Mouse (Mus musculus) midbrain, embryonic 14.5 days (tissue): ENCODE measurements around the gene Depdc1b. TPM values are rescaled to one million over a fixed set of nuclear protein-coding genes. Genes with fewer than 3 reads are reported as not detected.
A peak's percentile ranks its signal among the peaks of the same experiment; 100 is the strongest.

Experiments used
- ATAC-seq: fragments of 200-750 bp; cut with Nextera tagmentation; 2 replicates; pipeline ENCODE4 v1.8.0; 2017; ENCODE audit warnings: moderate number of reproducible peaks, moderate library complexity; ENCODE audit not compliant: low FRiP score, low TSS enrichment
- DNase-seq: peaks from one replicate; pipeline ENCODE4 v3.0.0-alpha.2; 2015
- H3K27ac ChIP-seq: fragments of 300-500 bp; sonication (generic); replicated peaks from 2 replicates; pipeline ENCODE4 v1.5.1; 2014; ENCODE audit warnings: mild to moderate bottlenecking, low read depth, low read length, moderate library complexity
- H3K27me3 ChIP-seq: fragments of 300-500 bp; sonication (generic); 2 replicates; pipeline ENCODE4 v1.6.1; 2014; ENCODE audit warnings: low read length, control low read depth, mixed read lengths; ENCODE audit not compliant: control insufficient read depth, insufficient read depth
- H3K36me3 ChIP-seq: fragments of 300-500 bp; sonication (generic); 2 replicates; pipeline ENCODE4 v1.6.1; 2014; ENCODE audit warnings: low read length, control low read depth; ENCODE audit not compliant: control insufficient read depth, insufficient read depth
- H3K4me1 ChIP-seq: fragments of 300-500 bp; sonication (generic); 2 replicates; pipeline ENCODE4 v1.6.1; 2014; ENCODE audit warnings: mild to moderate bottlenecking, antibody characterized with exemption, low read length, control low read depth; ENCODE audit not compliant: control insufficient read depth, insufficient read depth
- H3K4me2 ChIP-seq: fragments of 300-500 bp; sonication (generic); 2 replicates; pipeline ENCODE4 v1.6.1; 2014; ENCODE audit warnings: mild to moderate bottlenecking, low read length, moderate library complexity
- H3K4me3 ChIP-seq: fragments of 300-500 bp; sonication (generic); replicated peaks from 2 replicates; pipeline ENCODE4 v1.5.1; 2014; ENCODE audit warnings: low read depth, low read length
- H3K9ac ChIP-seq: fragments of 300-500 bp; sonication (generic); replicated peaks from 2 replicates; pipeline ENCODE4 v1.6.1; 2014; ENCODE audit warnings: mild to moderate bottlenecking, low read length, moderate library complexity
- H3K9me3 ChIP-seq: fragments of 300-500 bp; sonication (generic); 2 replicates; pipeline ENCODE4 v1.6.1; 2016; ENCODE audit warnings: low read length, control low read depth, mixed read lengths; ENCODE audit not compliant: control insufficient read depth
- WGBS: fragments of 180-500 bp; shearing (Covaris S2); extraction: QIAGEN DNeasy Blood & Tissue Kit; methylation state at CpG from one replicate; pipeline ENCODE4 v1.1.7; 2014; 5-methylcytosine and 5-hydroxymethylcytosine counted together
- polyA plus RNA-seq: library from polyadenylated mRNA; unstranded; fragments of >200 nt; fragmentation: Nextera tagmentation; extraction: Ambion mirVana; gene quantifications from 2 replicates; pipeline ENCODE4 v1.2.1, GENCODE M21; 2014

Gene Depdc1b
- polyA plus RNA-seq, 1 experiment from 2014 or later: 2.5 TPM

DNA sequence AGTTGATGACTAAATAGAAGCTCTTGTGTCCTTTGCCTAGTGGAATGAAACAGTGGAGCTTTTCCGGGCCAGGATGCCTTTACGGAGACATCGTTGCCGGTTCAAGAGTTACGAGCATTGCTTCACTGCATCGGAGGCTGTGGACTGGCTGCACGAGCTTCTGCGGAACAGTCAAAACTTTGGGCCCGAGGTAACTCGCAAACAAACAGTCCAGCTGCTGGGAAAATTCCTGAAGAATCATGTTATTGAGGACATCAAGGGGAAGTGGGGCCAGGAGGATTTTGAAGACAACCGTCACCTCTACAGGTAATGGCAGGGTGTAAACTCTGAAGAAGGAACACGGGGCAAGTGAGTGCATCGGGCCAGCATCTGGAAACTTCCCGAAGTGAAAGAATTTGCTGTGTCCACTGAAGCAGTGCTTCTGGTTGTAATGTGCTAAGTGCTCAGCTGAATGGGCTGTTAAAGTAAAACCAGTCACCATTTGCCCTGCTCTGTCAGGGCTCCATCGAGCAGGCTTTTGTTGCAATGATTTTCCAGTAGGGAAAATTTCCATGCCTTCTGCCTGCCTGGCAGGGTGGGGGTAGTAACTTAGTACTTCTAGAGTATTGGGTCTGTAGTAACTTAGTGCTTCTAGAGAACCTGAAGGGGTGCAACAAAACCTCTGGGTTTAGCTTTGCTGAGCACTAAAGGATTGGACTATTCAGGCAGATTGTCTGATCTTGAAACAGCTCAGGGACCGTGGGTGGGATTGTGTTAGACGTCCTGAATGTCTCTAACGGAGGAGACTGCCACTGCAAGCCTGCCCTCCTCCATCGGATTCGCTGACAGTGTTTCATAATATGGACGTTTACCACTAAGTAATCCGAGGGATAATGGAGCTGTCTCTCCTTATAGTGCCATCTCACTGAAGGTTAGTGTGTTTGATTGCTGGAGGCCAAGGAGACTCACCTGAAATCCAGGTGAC, 8.0 kb downstream of the Depdc1b start:
- ATAC-seq: no peak
- Histone ChIP-seq H3K9me3 (no peaks in the 10 kb centered on the region), H3K4me1 (no peaks in the 10 kb centered on the region), H3K27me3 (no peaks in the 10 kb centered on the region), H3K4me2 (no peak overlapping the region), H3K27ac (no peak overlapping the region), H3K4me3 (no peak overlapping the region), H3K36me3 (no peaks in the 10 kb centered on the region), H3K9ac (no peak overlapping the region)
- DNase-seq: no peak
- 94% methylated on average over 22 of the region's 22 CpGs for WGBS

DNA sequence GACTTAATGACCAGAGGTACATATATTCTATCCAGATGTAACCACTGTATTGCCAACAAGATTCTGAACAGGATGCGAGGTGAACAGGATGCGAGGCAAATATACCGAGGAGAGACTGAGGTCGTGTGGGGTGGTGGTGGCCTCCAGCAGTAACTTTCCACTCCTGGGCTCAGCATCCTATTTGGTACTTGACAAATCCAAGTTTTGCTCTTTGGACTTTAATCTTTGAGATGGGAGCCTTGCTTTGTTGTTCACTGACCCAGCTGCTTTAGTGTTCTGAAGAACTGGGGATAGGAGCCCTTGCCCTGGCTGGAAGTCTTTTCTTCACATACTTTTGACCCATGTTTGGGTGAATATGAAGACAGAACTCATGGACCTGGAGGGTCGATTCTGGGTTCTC, 9.7 kb downstream of the Depdc1b start:
- DNase-seq (no peak), ATAC-seq (no peak)
- no peaks in the 10 kb centered on the region for H3K36me3 ChIP-seq
- no peaks in the 10 kb centered on the region for H3K4me1 ChIP-seq
- 93% methylated on average over 5 of the region's 5 CpGs for WGBS
- no peak overlapping the region for H3K4me3 ChIP-seq
- H3K27me3 ChIP-seq: no peaks in the 10 kb centered on the region
- H3K27ac ChIP-seq: no peak overlapping the region
- no peaks in the 10 kb centered on the region for H3K9me3 ChIP-seq
- H3K9ac ChIP-seq: no peak overlapping the region
- no peak overlapping the region for H3K4me2 ChIP-seq

DNA sequence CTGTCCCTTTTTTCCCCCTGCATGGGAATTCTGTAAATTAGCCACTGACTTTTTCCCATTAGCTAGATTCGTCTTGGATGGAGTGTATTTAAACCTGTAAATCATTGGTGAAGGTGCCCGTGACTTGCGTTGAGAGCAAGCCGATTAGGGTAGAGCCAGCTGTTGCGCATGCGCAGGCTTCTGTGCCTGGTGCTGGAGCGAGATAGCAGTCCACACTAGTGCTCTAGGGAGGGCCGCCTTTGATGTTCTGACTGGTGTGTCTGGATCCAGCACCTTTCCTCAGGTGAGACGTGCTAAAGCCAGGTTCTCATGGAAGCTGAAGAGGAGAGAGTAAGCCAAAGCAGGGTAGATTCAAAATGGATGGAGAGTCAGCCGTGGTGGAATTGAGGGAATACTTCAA, 10.2 kb downstream of the Depdc1b start:
- no peak for ATAC-seq
- Histone ChIP-seq H3K4me2 (no peak overlapping the region), H3K27ac (no peak overlapping the region), H3K9me3 (no peaks in the 10 kb centered on the region), H3K9ac (no peak overlapping the region), H3K36me3 (no peaks in the 10 kb centered on the region), H3K4me3 (no peak overlapping the region), H3K4me1 (no peaks in the 10 kb centered on the region), H3K27me3 (no peaks in the 10 kb centered on the region)
- 95% methylated on average over 10 of the region's 10 CpGs for WGBS
- DNase-seq: no peak

DNA sequence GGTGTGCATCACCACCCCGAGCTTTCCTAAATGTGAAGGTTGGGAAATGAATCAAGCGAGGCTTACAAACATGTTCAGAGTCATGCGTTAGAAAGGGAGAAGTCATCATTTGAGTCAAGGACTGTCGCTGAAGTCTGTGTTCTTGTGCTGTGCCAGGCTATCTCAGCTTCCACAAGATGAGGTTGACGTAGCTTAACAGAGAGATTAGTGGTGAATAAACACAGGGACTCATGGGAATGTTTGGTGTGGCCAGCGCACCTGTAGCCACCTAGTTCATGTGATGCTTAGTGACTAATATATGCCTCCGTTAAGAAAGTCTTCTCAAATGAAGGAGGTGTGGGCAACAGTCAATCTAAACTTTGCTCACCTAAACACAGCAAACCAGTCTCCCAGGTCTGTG, 10.9 kb downstream of the Depdc1b start:
- WGBS: 92% methylated on average over 7 of the region's 7 CpGs
- no peaks in the 10 kb centered on the region for H3K4me1 ChIP-seq
- H3K9me3 ChIP-seq: no peaks in the 10 kb centered on the region
- H3K36me3 ChIP-seq: no peaks in the 10 kb centered on the region
- H3K9ac ChIP-seq: no peak overlapping the region
- ATAC-seq (no peak), DNase-seq (no peak)
- no peaks in the 10 kb centered on the region for H3K27me3 ChIP-seq
- no peak overlapping the region for H3K27ac ChIP-seq
- H3K4me3 ChIP-seq: no peak overlapping the region
- no peak overlapping the region for H3K4me2 ChIP-seq

DNA sequence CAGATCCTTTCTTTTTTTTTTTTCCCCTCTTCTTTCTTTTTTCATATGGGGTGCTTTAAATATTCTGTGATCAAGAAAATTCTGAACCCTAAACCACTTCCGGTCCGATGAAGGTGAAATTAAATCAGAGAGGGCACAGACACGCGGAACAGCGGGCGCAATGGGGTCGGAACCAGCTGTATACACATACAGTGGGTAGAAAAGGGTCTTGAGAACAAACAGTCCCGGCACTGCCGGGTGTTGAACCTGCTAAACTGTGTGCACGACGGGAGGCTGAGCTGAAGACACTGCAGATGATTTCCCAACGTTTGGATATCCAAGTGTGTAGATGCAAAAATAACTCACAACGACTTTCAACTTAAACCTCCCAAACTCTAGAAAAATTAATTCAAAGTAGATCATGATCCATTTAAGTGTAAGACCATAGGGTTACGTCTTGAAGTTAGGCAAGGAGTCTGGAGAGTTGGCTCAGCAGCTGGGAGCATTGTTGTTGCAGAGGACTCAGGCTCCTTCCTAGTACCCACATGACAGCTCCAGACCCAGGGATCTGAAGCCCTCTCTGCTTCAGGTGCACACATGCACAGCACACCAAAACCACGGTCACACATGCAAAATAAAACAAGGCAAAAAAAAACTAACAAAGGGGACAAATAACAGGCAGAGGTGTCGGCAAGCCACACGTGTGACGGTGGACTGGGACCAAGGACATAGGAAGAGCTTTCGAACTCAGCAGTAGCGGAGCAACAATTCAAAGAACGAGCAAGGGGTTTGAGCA, 12.5 kb downstream of the Depdc1b start:
- Histone ChIP-seq H3K4me3 (no peak overlapping the region), H3K4me1 (no peaks in the 10 kb centered on the region), H3K36me3 (no peaks in the 10 kb centered on the region), H3K9me3 (no peaks in the 10 kb centered on the region), H3K9ac (no peak overlapping the region), H3K4me2 (no peak overlapping the region), H3K27me3 (no peaks in the 10 kb centered on the region), H3K27ac (no peak overlapping the region)
- ATAC-seq (no peak), DNase-seq (no peak)
- WGBS: 94% methylated on average over 21 of the region's 21 CpGs

DNA sequence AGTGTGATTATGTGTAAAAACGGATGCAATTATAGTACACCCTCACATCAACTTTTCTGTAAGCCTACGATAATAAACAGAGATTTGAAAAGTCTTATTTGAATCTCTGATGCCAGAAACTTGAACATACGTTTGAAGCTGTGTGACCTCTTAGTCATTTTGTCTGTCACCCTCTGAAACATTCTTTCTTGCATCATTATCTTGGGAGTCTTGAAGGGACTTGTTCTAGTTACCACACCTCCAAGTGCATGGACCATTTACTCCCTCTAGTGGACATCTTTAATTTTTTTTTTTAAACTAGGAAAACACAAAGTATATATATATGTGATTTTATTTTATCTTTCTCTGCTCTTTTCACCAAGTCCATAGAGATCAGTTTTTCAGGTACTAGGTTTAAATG, 13.6 kb downstream of the Depdc1b start:
- ATAC-seq (no peak), DNase-seq (peak; percentile 70)
- Histone ChIP-seq H3K27me3 (no peaks in the 10 kb centered on the region), H3K9ac (no peak overlapping the region), H3K4me2 (no peak overlapping the region), H3K9me3 (no peaks in the 10 kb centered on the region), H3K4me3 (no peak overlapping the region), H3K4me1 (no peaks in the 10 kb centered on the region), H3K27ac (no peak overlapping the region), H3K36me3 (no peaks in the 10 kb centered on the region)
- 70% methylated on average over 3 of the region's 3 CpGs for WGBS

DNA sequence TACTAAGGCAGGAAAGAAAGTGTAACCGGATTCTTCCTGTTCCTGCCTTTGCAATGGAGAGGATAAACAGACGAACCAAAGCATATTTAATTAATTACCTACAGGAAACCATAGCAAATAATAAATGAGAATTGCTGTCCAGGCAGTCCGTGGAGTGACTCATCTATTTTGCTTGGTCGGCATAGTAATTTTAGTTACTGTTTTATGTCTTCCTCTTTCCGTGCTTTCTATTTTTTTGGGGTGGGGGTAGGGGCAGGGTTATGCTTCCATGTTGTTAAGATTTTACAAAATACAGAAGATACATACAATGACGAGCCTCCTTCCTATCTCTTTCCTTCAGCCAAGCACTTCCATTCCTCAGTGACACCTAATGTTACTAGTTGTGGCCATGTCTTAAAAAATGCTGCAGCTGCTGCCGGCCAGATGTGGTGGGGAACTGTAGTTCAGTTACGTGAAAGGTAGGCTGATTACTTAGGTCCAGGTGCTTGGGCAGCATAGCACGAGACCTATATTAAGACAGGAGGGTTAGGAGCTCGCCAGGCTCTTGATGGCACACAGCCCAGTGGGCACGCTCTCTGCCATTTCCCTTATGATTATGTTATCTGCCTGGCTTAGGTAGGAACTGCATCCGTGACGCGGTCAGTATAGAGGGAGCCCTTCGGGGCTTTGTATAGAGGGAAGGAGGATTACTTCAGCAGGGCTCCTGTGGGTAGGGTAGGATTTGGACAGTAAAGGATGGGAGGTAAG, 19.3 kb downstream of the Depdc1b start:
- WGBS: 90% methylated on average over 15 of the region's 15 CpGs

DNA sequence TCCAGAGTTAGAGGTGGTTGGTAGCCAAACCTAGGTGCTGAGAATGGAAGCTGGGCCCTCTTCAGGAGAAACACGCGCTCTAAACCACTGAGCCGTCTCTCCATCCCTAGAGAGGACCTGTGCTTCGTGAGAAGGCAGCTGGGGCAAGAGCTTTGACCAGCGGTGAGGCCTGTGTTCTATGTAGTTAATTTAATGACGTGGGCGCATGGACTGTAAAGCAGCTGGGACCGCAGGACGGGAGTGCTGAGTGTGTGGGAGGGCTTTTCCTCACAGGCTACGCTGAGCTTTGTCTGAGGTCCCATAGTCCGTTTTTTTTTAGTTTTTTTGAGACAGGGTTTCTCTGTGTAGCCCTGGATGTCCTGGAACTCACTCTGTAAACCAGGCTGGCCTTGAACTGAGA, 20.1 kb downstream of the Depdc1b start:
- ATAC-seq (no peak), DNase-seq (no peak)
- no peak overlapping the region for H3K4me2 ChIP-seq
- no peaks in the 10 kb centered on the region for H3K9me3 ChIP-seq
- H3K27me3 ChIP-seq: no peaks in the 10 kb centered on the region
- H3K36me3 ChIP-seq: no peaks in the 10 kb centered on the region
- H3K27ac ChIP-seq: no peak overlapping the region
- H3K4me3 ChIP-seq: no peak overlapping the region
- no peak overlapping the region for H3K9ac ChIP-seq
- H3K4me1 ChIP-seq: no peaks in the 10 kb centered on the region
- WGBS: 90% methylated on average over 11 of the region's 11 CpGs

More for the DNA sequence above, 19.3 kb downstream of the Depdc1b start:
- no peaks in the 10 kb centered on the region for H3K36me3 ChIP-seq
- H3K9me3 ChIP-seq: no peaks in the 10 kb centered on the region
- H3K9ac ChIP-seq: no peak overlapping the region
- ATAC-seq (no peak), DNase-seq (no peak)
- H3K27me3 ChIP-seq: no peaks in the 10 kb centered on the region
- H3K4me3 ChIP-seq: no peak overlapping the region
- no peak overlapping the region for H3K4me2 ChIP-seq
- H3K4me1 ChIP-seq: no peaks in the 10 kb centered on the region
- no peak overlapping the region for H3K27ac ChIP-seq
